Mouse (Mus musculus): ENCODE measurements at regions not wholly inside any gene's neighbourhood (a gene's known extent, or its start where the extent isn't known, plus 50 kb on each side); places are given as distances from the start of the nearest gene placed in this dataset.

DNA sequence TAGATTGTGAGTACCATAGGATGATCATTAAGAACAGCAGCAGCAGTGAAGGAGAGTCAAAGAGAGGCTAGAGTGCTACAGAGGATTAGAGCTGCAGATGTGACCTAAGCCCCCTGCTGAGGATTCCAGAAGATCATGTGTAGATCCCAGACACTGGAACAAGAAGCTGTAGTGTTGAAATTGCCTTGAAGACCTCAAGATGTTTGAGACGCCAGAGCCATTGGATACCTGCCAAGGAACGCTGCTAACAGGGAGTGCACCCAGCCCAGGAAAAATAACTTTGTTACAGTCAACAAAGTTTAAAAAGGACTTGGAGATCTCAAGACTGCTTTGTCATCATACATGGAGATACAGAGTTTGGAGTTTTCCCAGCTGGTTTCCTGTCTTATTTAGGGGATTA, 955.0 kb upstream of the Pcdh10 start:
- no peak for TF ChIP-seq CTCF (IDR thresholded peaks at IDR 0.05)
- no peak for TF ChIP-seq EP300 (IDR thresholded peaks at IDR 0.05)
- H3K36me3 ChIP-seq (ENCODE audit: insufficient read depth, low read length): no peaks in the 10 kb centered on the region
- no peak overlapping the region for H3K4me3 ChIP-seq (ENCODE audit: low read depth, low read length)
- H3K4me1 ChIP-seq (ENCODE audit: insufficient read depth, low read depth, low read length): no peaks in the 10 kb centered on the region
- ATAC-seq (peak; percentile 33; the same call in 1 of the 2 replicates), DNase-seq (ENCODE audit: low spot score) (peak; percentile 56)
- H3K9ac ChIP-seq (replicated peaks; ENCODE audit: low read depth): no peak overlapping the region
- WGBS: 19% methylated on average over 2 of the region's 2 CpGs
- no peaks in the 10 kb centered on the region for H3K27me3 ChIP-seq (replicated peaks; ENCODE audit: insufficient read depth, low read length)
- H3K9me3 ChIP-seq (ENCODE audit: low read length): no peaks in the 10 kb centered on the region
- no peak overlapping the region for H3K4me2 ChIP-seq (replicated peaks; ENCODE audit: low read depth, low read length)
- no peak overlapping the region for H3K27ac ChIP-seq (ENCODE audit: low read length)

DNA sequence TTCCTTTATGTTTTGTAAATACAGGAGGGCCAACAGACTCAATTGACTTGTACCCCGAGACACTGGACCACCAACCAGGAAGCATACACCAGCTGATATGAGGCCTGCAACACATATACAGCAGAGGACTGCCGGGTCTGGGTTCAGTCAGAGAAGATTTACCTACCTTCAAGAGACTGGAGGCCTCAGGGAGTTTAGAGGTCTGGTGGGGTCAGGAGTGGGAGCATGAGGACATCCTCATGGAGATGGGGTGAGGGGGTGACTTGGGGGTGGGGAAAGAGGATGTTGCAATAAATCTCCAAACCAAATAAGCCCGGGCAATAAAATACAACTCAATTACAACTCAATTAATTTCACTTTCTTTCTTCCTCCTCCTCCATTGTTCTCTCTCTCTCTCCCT, 910.1 kb upstream of the Pcdh10 start:
- WGBS: 67% methylated on average over 3 of the region's 3 CpGs
- H3K4me2 ChIP-seq (replicated peaks; ENCODE audit: low read depth, low read length): no peak overlapping the region
- DNase-seq (ENCODE audit: low spot score) (no peak), ATAC-seq (no peak)
- H3K9me3 ChIP-seq (ENCODE audit: low read length): no peaks in the 10 kb centered on the region
- no peak overlapping the region for H3K9ac ChIP-seq (replicated peaks; ENCODE audit: low read depth)
- H3K36me3 ChIP-seq (ENCODE audit: insufficient read depth, low read length): no peaks in the 10 kb centered on the region
- no peak for TF ChIP-seq CTCF (IDR thresholded peaks at IDR 0.05)
- no peak for TF ChIP-seq EP300 (IDR thresholded peaks at IDR 0.05)
- no peaks in the 10 kb centered on the region for H3K27me3 ChIP-seq (replicated peaks; ENCODE audit: insufficient read depth, low read length)
- H3K4me1 ChIP-seq (ENCODE audit: insufficient read depth, low read depth, low read length): no peaks in the 10 kb centered on the region
- H3K27ac ChIP-seq (ENCODE audit: low read length): no peak overlapping the region
- no peak overlapping the region for H3K4me3 ChIP-seq (ENCODE audit: low read depth, low read length)

All from lung, postnatal 0 days (tissue).